ENCODE assay signal across 8 mouse cellular contexts in the genomic region with DNA sequence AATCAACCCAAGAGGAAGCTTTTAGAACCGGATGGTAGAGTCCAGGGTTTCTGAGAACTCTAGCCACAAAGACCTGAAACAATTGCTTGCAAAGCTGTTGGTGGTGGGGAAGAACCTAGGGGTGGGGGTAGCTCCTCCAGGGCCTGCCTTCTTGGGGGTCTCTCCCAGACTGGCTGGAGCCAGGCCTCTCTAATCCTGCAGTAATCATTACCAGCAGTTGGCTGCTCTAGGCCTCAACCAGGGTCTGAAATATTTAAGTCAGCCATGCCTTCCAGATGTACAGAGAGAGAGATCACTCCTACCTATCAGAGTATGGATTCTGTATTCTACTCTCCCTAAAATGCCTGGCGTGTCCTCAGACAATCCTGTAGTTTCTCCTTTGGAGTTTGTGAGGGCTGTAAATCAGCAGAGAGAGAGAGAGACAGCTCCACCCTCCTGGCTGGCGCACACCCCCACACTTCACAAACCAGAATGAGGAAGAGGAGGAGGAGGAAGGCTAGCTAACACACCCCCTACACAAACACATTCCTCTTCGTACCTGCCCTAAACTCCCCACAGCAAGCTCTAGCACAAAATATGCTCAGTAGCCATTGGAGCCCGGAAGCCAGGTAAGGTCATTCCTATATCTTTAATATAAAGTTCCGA. TPM values are rescaled to one million over a fixed set of nuclear protein-coding genes. Genes with fewer than 3 reads are reported as not detected.
A peak's percentile ranks its signal among the peaks of the same experiment; 100 is the strongest.
DNase-seq lines count a peak whose midpoint lies in the region; ATAC-seq and TF ChIP-seq lines count a peak whose summit lies in the region.

No protein-coding gene starts in this region.

- H3K79me2 ChIP-seq in liver, adult 2 months (ENCODE audit: control insufficient read depth, insufficient read depth, low read length) = peaks cover 4% of the 10 kb centered on the region; the same call in 1 of the 2 replicates

- no peak overlapping the region for H3K4me3 ChIP-seq in forebrain, embryonic 12.5 days (replicated peaks)
- H3K4me3 ChIP-seq in forebrain, postnatal 0 days (ENCODE audit: low read depth, low read length) = no peak overlapping the region
- no peak overlapping the region for H3K4me3 ChIP-seq in liver, adult 2 months (ENCODE audit: insufficient read depth, low read depth, low read length)
- H3K4me3 ChIP-seq in liver, postnatal 0 days (ENCODE audit: low read depth, low read length) = no peak overlapping the region
- no peak overlapping the region for H3K4me3 ChIP-seq in left cerebral cortex, adult 2 months

- no peaks in the 10 kb centered on the region for H3K27me3 ChIP-seq in forebrain, embryonic 12.5 days
- peaks cover 4% of the 10 kb centered on the region; the same call in 1 of the 2 replicates for H3K27me3 ChIP-seq in forebrain, postnatal 0 days (ENCODE audit: insufficient read depth, low read length)
- no peaks in the 10 kb centered on the region for H3K27me3 ChIP-seq in liver, adult 2 months (ENCODE audit: control insufficient read depth, insufficient read depth, low read length)
- H3K27me3 ChIP-seq in liver, postnatal 0 days (ENCODE audit: insufficient read depth, low read length) = no peaks in the 10 kb centered on the region

- DNase-seq in forebrain, postnatal 0 days = no peak
- DNase-seq in liver, adult 2 months (ENCODE audit: extremely low read depth, low read depth, low spot score) = no peak
- DNase-seq in liver = no peak
- peak; percentile 58 for DNase-seq in forelimb bud, embryonic 11.5 days (ENCODE audit: low read depth, low spot score)
- no peak for DNase-seq in liver, postnatal 0 days
- DNase-seq in left cerebral cortex, adult 2 months (ENCODE audit: extremely low spot score in 1 of 2, low spot score in 2 of 2) = no peak

- 62% methylated on average over 6 of the region's 6 CpGs for WGBS in forebrain, embryonic 12.5 days
- 71% methylated on average over 6 of the region's 6 CpGs for WGBS in forebrain, postnatal 0 days
- WGBS in liver, adult 2 months = 53% methylated on average over 6 of the region's 6 CpGs
- 48% methylated on average over 6 of the region's 6 CpGs for WGBS in liver, postnatal 0 days (ENCODE audit: insufficient replicate concordance)

- peaks cover 46% of the 10 kb centered on the region for H3K4me1 ChIP-seq in forebrain, embryonic 12.5 days
- peaks cover 22% of the 10 kb centered on the region for H3K4me1 ChIP-seq in forebrain, postnatal 0 days (ENCODE audit: insufficient read depth)
- H3K4me1 ChIP-seq in liver, adult 2 months (ENCODE audit: control insufficient read depth, insufficient read depth, low read length) = peaks cover 15% of the 10 kb centered on the region
- peaks cover 36% of the 10 kb centered on the region for H3K4me1 ChIP-seq in liver, postnatal 0 days (ENCODE audit: insufficient read depth)

- H3K36me3 ChIP-seq in forebrain, embryonic 12.5 days (replicated peaks) = peaks cover 34% of the 10 kb centered on the region
- H3K36me3 ChIP-seq in forebrain, postnatal 0 days (ENCODE audit: insufficient read depth) = peaks cover 24% of the 10 kb centered on the region
- H3K36me3 ChIP-seq in liver, adult 2 months (ENCODE audit: control insufficient read depth, insufficient read depth, low read length) = peaks cover 10% of the 10 kb centered on the region
- H3K36me3 ChIP-seq in liver, postnatal 0 days (replicated peaks; ENCODE audit: insufficient read depth, low read length) = peaks cover 25% of the 10 kb centered on the region

- H3K9me3 ChIP-seq in forebrain, embryonic 12.5 days = no peaks in the 10 kb centered on the region
- no peaks in the 10 kb centered on the region for H3K9me3 ChIP-seq in forebrain, postnatal 0 days (ENCODE audit: low read length)
- H3K9me3 ChIP-seq in liver, postnatal 0 days (ENCODE audit: low read length) = no peaks in the 10 kb centered on the region

- TF ChIP-seq POLR2A in liver, adult 2 months (IDR thresholded peaks at IDR 0.05; ENCODE audit: extremely low read depth, insufficient read depth, low read length) = no peak

- no peak overlapping the region for H3K9ac ChIP-seq in forebrain, embryonic 12.5 days
- no peak overlapping the region for H3K9ac ChIP-seq in forebrain, postnatal 0 days
- no peak overlapping the region; the same call in 1 of the 2 replicates for H3K9ac ChIP-seq in liver, adult 2 months (ENCODE audit: low read depth, low read length)
- H3K9ac ChIP-seq in liver, postnatal 0 days (replicated peaks) = no peak overlapping the region

- TF ChIP-seq EP300 in liver, postnatal 0 days (IDR thresholded peaks at IDR 0.05; ENCODE audit: low read depth) = no peak

- ATAC-seq in forebrain, embryonic 12.5 days (ENCODE audit: low FRiP score) = no peak
- no peak for ATAC-seq in forebrain, postnatal 0 days
- no peak for ATAC-seq in liver, postnatal 0 days
- no peak for ATAC-seq in erythroid progenitor cell, adult 5-6 weeks (replicated peaks; ENCODE audit: low FRiP score, poor library complexity, severe bottlenecking)

- no peak for TF ChIP-seq CTCF in forebrain, postnatal 0 days (IDR thresholded peaks at IDR 0.05; ENCODE audit: low read depth)
- no peak for TF ChIP-seq CTCF in liver, adult 2 months (IDR thresholded peaks at IDR 0.05; ENCODE audit: low read depth, low read length)
- TF ChIP-seq CTCF in liver, postnatal 0 days (IDR thresholded peaks at IDR 0.05; ENCODE audit: low read depth) = no peak
- TF ChIP-seq CTCF in left cerebral cortex, adult 2 months (IDR thresholded peaks at IDR 0.05) = no peak

- H3K4me2 ChIP-seq in forebrain, embryonic 12.5 days = no peak overlapping the region
- no peak overlapping the region for H3K4me2 ChIP-seq in forebrain, postnatal 0 days (ENCODE audit: low read depth)
- H3K4me2 ChIP-seq in liver, postnatal 0 days (ENCODE audit: low read depth, low read length) = peak overlapping the region; percentile 91; the same call in 1 of the 2 replicates

- intact Hi-C loops in left cerebral cortex, adult 2 months (cut with DNase I) = no loop called here

- 0 out of 2 replicates have a peak overlapping the region, but pooled peaks have one; percentile 47 for H3K27ac ChIP-seq in forebrain, embryonic 12.5 days
- H3K27ac ChIP-seq in forebrain, postnatal 0 days (ENCODE audit: low read depth, low read length) = no peak overlapping the region
- H3K27ac ChIP-seq in liver, adult 2 months (replicated peaks; ENCODE audit: insufficient read depth, low read depth, low read length) = peak overlapping the region; percentile 92
- peak overlapping the region; percentile 87 for H3K27ac ChIP-seq in liver, postnatal 0 days (ENCODE audit: low read depth)
- no peak overlapping the region; the same call in 1 of the 2 replicates for H3K27ac ChIP-seq in left cerebral cortex, adult 2 months

RNA-seq across cellular contexts. Expression of gene Lzts2, which starts 0.5 kb away (rescaled TPM):
- polyA plus RNA-seq in forebrain, embryonic 12.5 days (2016; fragmentation: Nextera tagmentation; extraction: Ambion mirVana) = 48.7 and 51.4 TPM in 2 replicates
- total RNA-seq in forebrain, postnatal 0 days (2014; rRNA removed) = 26.6 and 29.3 TPM in 2 replicates
- 14.6 and 15.0 TPM in 2 replicates for polyA plus RNA-seq in forebrain, postnatal 0 days (2015; fragmentation: Nextera tagmentation; extraction: Ambion mirVana)
- total RNA-seq in liver, adult 2 months (2014; rRNA removed) = 3.4 and 4.6 TPM in 2 replicates
- 14.2 and 14.3 TPM in 2 replicates for polyA plus RNA-seq in liver, adult 2 months (2012; rRNA removed)
- 5.7 and 7.2 TPM in 2 replicates for polyA plus RNA-seq in liver, postnatal 0 days (2015; fragmentation: Nextera tagmentation; extraction: Ambion mirVana)
- 3.8 TPM in 1 of 2 replicates, not detected in the other for total RNA-seq in erythroid progenitor cell, adult 5-6 weeks (2015; ENCODE audit: low replicate concordance)
- total RNA-seq in erythroid progenitor cell, adult 5-6 weeks (2017; ENCODE audit: low replicate concordance) = 1.4 and 2.2 TPM in 2 replicates
- 10 to 100 TPM; 36.5 to 39.1 TPM for total RNA-seq in left cerebral cortex, adult 2 months (2021)

RNA-seq across cellular contexts. Expression of gene Mrpl43, which starts 7.5 kb away (rescaled TPM):
- polyA plus RNA-seq in forebrain, embryonic 12.5 days (2016; fragmentation: Nextera tagmentation; extraction: Ambion mirVana) = 71.0 and 75.8 TPM in 2 replicates
- total RNA-seq in forebrain, postnatal 0 days (2014; rRNA removed) = 60.6 and 62.2 TPM in 2 replicates
- 85.7 and 99.2 TPM in 2 replicates for polyA plus RNA-seq in forebrain, postnatal 0 days (2015; fragmentation: Nextera tagmentation; extraction: Ambion mirVana)
- 26.6 and 32.3 TPM in 2 replicates for total RNA-seq in liver, adult 2 months (2014; rRNA removed)
- 76.2 and 80.0 TPM in 2 replicates for polyA plus RNA-seq in liver, adult 2 months (2012; rRNA removed)
- polyA plus RNA-seq in liver, postnatal 0 days (2015; fragmentation: Nextera tagmentation; extraction: Ambion mirVana) = 43.6 and 43.8 TPM in 2 replicates
- total RNA-seq in erythroid progenitor cell, adult 5-6 weeks (2015; ENCODE audit: low replicate concordance) = 15.5 and 19.3 TPM in 2 replicates
- total RNA-seq in erythroid progenitor cell, adult 5-6 weeks (2017; ENCODE audit: low replicate concordance) = 8.4 and 11.4 TPM in 2 replicates
- 10 to 100 TPM; 40.9 to 41.8 TPM for total RNA-seq in left cerebral cortex, adult 2 months (2021)

RNA-seq across cellular contexts. Expression of gene Twnk, which starts 8.2 kb away (rescaled TPM):
- polyA plus RNA-seq in forebrain, embryonic 12.5 days (2016; fragmentation: Nextera tagmentation; extraction: Ambion mirVana) = 23.5 and 23.9 TPM in 2 replicates
- total RNA-seq in forebrain, postnatal 0 days (2014; rRNA removed) = 7.7 and 8.6 TPM in 2 replicates
- 8.8 and 10.8 TPM in 2 replicates for polyA plus RNA-seq in forebrain, postnatal 0 days (2015; fragmentation: Nextera tagmentation; extraction: Ambion mirVana)
- total RNA-seq in liver, adult 2 months (2014; rRNA removed) = 7.8 and 9.3 TPM in 2 replicates
- 11.8 and 11.9 TPM in 2 replicates for polyA plus RNA-seq in liver, adult 2 months (2012; rRNA removed)
- 9.9 and 10.6 TPM in 2 replicates for polyA plus RNA-seq in liver, postnatal 0 days (2015; fragmentation: Nextera tagmentation; extraction: Ambion mirVana)
- total RNA-seq in erythroid progenitor cell, adult 5-6 weeks (2015; ENCODE audit: low replicate concordance) = 2.9 and 4.3 TPM in 2 replicates
- 1.4 and 2.0 TPM in 2 replicates for total RNA-seq in erythroid progenitor cell, adult 5-6 weeks (2017; ENCODE audit: low replicate concordance)
- total RNA-seq in left cerebral cortex, adult 2 months (2021) = 10 to 100 TPM; 12.9 to 14.8 TPM

RNA-seq across cellular contexts. Expression of gene Sema4g, which starts 24.8 kb away (rescaled TPM):
- polyA plus RNA-seq in forebrain, embryonic 12.5 days (2016; fragmentation: Nextera tagmentation; extraction: Ambion mirVana) = 7.0 and 7.5 TPM in 2 replicates
- 35.9 and 54.7 TPM in 2 replicates for total RNA-seq in forebrain, postnatal 0 days (2014; rRNA removed)
- polyA plus RNA-seq in forebrain, postnatal 0 days (2015; fragmentation: Nextera tagmentation; extraction: Ambion mirVana) = 8.2 and 12.1 TPM in 2 replicates
- total RNA-seq in liver, adult 2 months (2014; rRNA removed) = 58.5 and 79.0 TPM in 2 replicates
- 413 and 566 TPM in 2 replicates for polyA plus RNA-seq in liver, adult 2 months (2012; rRNA removed)
- 9.3 and 11.3 TPM in 2 replicates for polyA plus RNA-seq in liver, postnatal 0 days (2015; fragmentation: Nextera tagmentation; extraction: Ambion mirVana)
- total RNA-seq in erythroid progenitor cell, adult 5-6 weeks (2015; ENCODE audit: low replicate concordance) = 0.36 TPM in 1 of 2 replicates, not detected in the other
- 0.39 TPM in 1 of 2 replicates, not detected in the other for total RNA-seq in erythroid progenitor cell, adult 5-6 weeks (2017; ENCODE audit: low replicate concordance)
- total RNA-seq in left cerebral cortex, adult 2 months (2021) = 10 to 100 TPM; 19.4 to 24.4 TPM

RNA-seq across cellular contexts. Expression of gene Pdzd7, which starts 31.8 kb away (rescaled TPM):
- 0.45 and 0.50 TPM in 2 replicates for polyA plus RNA-seq in forebrain, embryonic 12.5 days (2016; fragmentation: Nextera tagmentation; extraction: Ambion mirVana)
- total RNA-seq in forebrain, postnatal 0 days (2014; rRNA removed) = 5.2 and 6.4 TPM in 2 replicates
- 1.6 and 1.9 TPM in 2 replicates for polyA plus RNA-seq in forebrain, postnatal 0 days (2015; fragmentation: Nextera tagmentation; extraction: Ambion mirVana)
- not detected in 2 replicates for total RNA-seq in liver, adult 2 months (2014; rRNA removed)
- polyA plus RNA-seq in liver, adult 2 months (2012; rRNA removed) = 0.06 TPM in 1 of 2 replicates, not detected in the other
- not detected in 2 replicates for polyA plus RNA-seq in liver, postnatal 0 days (2015; fragmentation: Nextera tagmentation; extraction: Ambion mirVana)
- not detected in 2 replicates for total RNA-seq in erythroid progenitor cell, adult 5-6 weeks (2015; ENCODE audit: low replicate concordance)
- not detected in 2 replicates for total RNA-seq in erythroid progenitor cell, adult 5-6 weeks (2017; ENCODE audit: low replicate concordance)
- total RNA-seq in left cerebral cortex, adult 2 months (2021) = 1 to 10 TPM; 5.2 to 6.1 TPM

Comparison
In these comparisons a context has a peak if more than half of its experiments do, and no peak if none do; other contexts are left out.
1. H3K27ac ChIP-seq: peak in forebrain, embryonic 12.5 days (single experiment), liver, adult 2 months (single experiment) and liver, postnatal 0 days (single experiment); none in forebrain, postnatal 0 days (single experiment) and left cerebral cortex, adult 2 months (single experiment).